Mouse (Mus musculus) cerebellum, adult 2 months (tissue): Measurements from ENCODE around the gene Peli1. TPM values are rescaled to one million over a fixed set of nuclear protein-coding genes. Genes with fewer than 3 reads are reported as not detected.
A peak's percentile ranks its signal among the peaks of the same experiment; 100 is the strongest.

Source experiments
- DNase-seq, 2 experiments: peaks; one replicate each; pipeline ENCODE4 v3.0.0; 2021
- H3K27ac ChIP-seq: fragments of 200-500 bp; 2 replicates; pipeline ENCODE4 v1.5.1; 2012; ENCODE audit warnings: low read length, control low read depth, inconsistent platforms; ENCODE audit not compliant: insufficient read depth
- H3K27me3 ChIP-seq: fragments of 200-500 bp; 2 replicates; pipeline ENCODE4 v1.6.1; 2012; ENCODE audit warnings: inconsistent platforms, mild to moderate bottlenecking, low read length, moderate library complexity; ENCODE audit not compliant: control insufficient read depth, insufficient read depth
- H3K4me1 ChIP-seq: fragments of 200-500 bp; 2 replicates; pipeline ENCODE4 v1.6.1; 2011; ENCODE audit warnings: low read length; ENCODE audit not compliant: control insufficient read depth, insufficient read depth
- H3K4me3 ChIP-seq: fragments of 200-500 bp; replicated peaks from 2 replicates; pipeline ENCODE3; 2011; ENCODE audit warnings: mild to moderate bottlenecking, low read depth, low read length, control low read depth; ENCODE audit not compliant: insufficient read depth
- CTCF ChIP-seq: fragments of 200-500 bp; IDR thresholded peaks from 2 replicates; pipeline ENCODE4 v1.5.1; 2011; ENCODE audit warnings: low read depth, mild to moderate bottlenecking, control low read depth, low read length, moderate library complexity, borderline replicate concordance; ENCODE audit not compliant: insufficient read depth
- POLR2A ChIP-seq: fragments of 200-500 bp; IDR thresholded peaks from 2 replicates; pipeline ENCODE4 v1.6.1; 2011; ENCODE audit warnings: low read length, control low read depth, borderline replicate concordance; ENCODE audit not compliant: insufficient read depth
- WGBS: fragments of 180-500 bp; shearing (Covaris S2); methylation state at CpG from one replicate; pipeline ENCODE4 v1.1.7; 2018; 5-methylcytosine and 5-hydroxymethylcytosine counted together
- polyA plus RNA-seq: library from polyadenylated mRNA; depleted of rRNA; stranded (reverse); fragments of >200 nt; gene quantifications from 2 replicates; pipeline ENCODE4 v1.2.3, GENCODE M21; 2012

Peli1 gene
- polyA plus RNA-seq, 1 experiment, result 23.7 TPM

GRCm38 (mm10) chr11:21139453-21139852, 48.4 kb downstream of the Peli1 start:
- no peaks in the 10 kb centered on the region for H3K4me1 ChIP-seq
- no peak overlapping the region for H3K27ac ChIP-seq
- DNase-seq, result no peak
- no peaks in the 10 kb centered on the region for H3K27me3 ChIP-seq
- TF ChIP-seq CTCF (no peak), POLR2A (no peak)
- 97% methylated on average over 1 of the region's 1 CpGs for WGBS
- no peak overlapping the region for H3K4me3 ChIP-seq

DNA sequence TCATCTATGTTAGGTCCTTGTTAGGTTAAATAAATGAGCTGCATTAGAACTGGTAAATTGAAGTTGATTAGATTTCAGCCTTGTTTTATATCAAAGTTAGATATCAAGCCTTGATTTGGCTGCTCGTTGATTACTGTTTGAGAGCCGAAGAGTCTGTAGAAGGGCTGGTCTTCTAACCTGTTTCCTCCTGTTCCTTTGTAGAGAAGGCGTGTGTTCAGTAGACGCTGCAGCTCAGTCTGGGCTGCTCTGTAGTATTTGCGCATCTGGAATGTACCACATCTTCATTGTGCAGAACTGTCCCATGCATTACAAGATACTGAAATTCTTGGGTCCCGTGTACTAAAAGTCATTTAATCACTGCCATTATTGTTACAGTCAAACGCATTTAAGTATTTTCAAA, 50.2 kb downstream of the Peli1 start:
- no peak for DNase-seq
- 93% methylated on average over 7 of the region's 7 CpGs for WGBS
- Histone ChIP-seq H3K4me1 (no peaks in the 10 kb centered on the region), H3K4me3 (no peak overlapping the region), H3K27ac (no peak overlapping the region), H3K27me3 (no peaks in the 10 kb centered on the region)
- TF ChIP-seq CTCF (no peak), POLR2A (no peak)

DNA sequence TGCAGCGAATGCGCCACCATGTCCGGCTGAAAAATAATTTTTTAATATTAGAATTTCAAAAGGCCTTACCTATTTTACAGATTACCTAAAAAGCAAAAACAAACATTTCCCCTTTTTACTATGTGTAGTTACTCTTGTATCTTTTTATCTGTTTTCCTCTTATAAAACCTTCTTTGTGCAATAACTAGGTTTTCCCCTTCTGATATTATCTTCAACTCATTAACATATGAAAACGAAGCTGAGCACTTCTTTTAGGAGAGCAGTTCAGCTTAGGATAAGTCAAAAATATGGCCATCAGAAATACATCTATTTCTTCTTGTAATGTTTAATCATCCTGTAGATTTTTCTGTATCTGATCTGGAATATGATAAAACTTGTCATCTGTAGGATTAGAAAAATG, 50.7 kb downstream of the Peli1 start:
- TF ChIP-seq CTCF (no peak), POLR2A (no peak)
- no peak for DNase-seq
- Histone ChIP-seq H3K4me3 (no peak overlapping the region), H3K27ac (no peak overlapping the region), H3K27me3 (no peaks in the 10 kb centered on the region), H3K4me1 (no peaks in the 10 kb centered on the region)
- WGBS, result 89% methylated on average over 4 of the region's 4 CpGs

DNA sequence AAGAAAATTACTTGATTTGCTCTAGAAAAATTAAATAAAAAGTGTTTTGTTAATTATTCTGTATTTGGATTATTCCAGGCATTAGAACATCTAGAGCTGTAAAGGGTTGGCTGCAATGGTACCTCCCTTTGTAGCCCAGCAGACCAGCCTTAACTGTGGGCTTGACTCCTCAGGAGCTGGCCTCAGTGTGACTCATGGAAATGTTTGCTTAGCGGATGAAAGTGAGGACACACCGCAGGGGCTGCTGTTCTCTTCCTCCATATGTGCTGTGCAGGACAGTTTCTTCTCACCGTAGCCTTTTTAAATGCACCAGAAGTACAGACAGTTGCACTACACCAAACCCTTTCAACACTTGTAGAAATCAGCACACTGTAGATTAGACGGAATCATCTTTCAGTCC, 58.4 kb downstream of the Peli1 start:
- Histone ChIP-seq H3K4me1 (0 out of 2 replicates have a peak, but pooled peaks cover 3% of the 10 kb centered on the region), H3K27ac (peak overlapping the region; percentile 24; the same call in 1 of the 2 replicates), H3K27me3 (no peaks in the 10 kb centered on the region), H3K4me3 (no peak overlapping the region)
- TF ChIP-seq CTCF, result no peak
- peak; percentile 23 to 27 for DNase-seq
- 48% methylated on average over 4 of the region's 4 CpGs for WGBS

DNA sequence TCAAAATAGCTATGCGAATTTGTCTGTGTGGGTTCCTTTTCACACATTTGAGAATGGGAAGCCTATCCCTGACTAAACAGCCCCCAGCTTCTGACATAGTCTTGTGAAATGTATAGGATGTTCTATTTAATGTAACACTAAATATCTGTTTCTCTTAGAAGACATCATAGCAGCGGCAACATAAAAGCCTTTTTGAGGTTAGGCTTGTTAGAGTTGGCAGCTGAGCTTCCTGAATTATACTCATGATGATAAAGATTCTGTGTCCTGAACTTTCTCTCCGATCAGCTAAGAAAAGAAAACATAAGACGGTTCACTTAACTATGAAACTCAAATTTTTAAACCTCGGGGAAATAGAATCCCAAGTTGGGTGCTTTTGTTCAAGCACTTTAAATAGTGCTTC, 59.2 kb downstream of the Peli1 start:
- WGBS, result 93% methylated on average over 5 of the region's 5 CpGs
- H3K4me1 ChIP-seq, result 0 out of 2 replicates have a peak, but pooled peaks cover 3% of the 10 kb centered on the region
- H3K4me3 ChIP-seq, result no peak overlapping the region
- DNase-seq, result no peak
- no peaks in the 10 kb centered on the region for H3K27me3 ChIP-seq
- H3K27ac ChIP-seq, result no peak overlapping the region
- no peak for TF ChIP-seq POLR2A
- TF ChIP-seq CTCF, result no peak

GRCm38 (mm10) chr11:21151672-21152071, 60.6 kb downstream of the Peli1 start:
- DNase-seq, result no peak
- 100% methylated on average over 1 of the region's 1 CpGs for WGBS
- Histone ChIP-seq H3K27ac (no peak overlapping the region), H3K27me3 (no peaks in the 10 kb centered on the region), H3K4me1 (0 out of 2 replicates have a peak, but pooled peaks cover 3% of the 10 kb centered on the region), H3K4me3 (no peak overlapping the region)
- TF ChIP-seq CTCF (no peak), POLR2A (no peak)

GRCm38 (mm10) chr11:21153111-21153510, 62.0 kb downstream of the Peli1 start:
- WGBS, result 89% methylated on average over 4 of the region's 4 CpGs
- DNase-seq, result no peak
- TF ChIP-seq POLR2A, result no peak
- TF ChIP-seq CTCF, result no peak
- Histone ChIP-seq H3K4me1 (0 out of 2 replicates have a peak, but pooled peaks cover 3% of the 10 kb centered on the region), H3K27ac (no peak overlapping the region), H3K27me3 (no peaks in the 10 kb centered on the region), H3K4me3 (no peak overlapping the region)

DNA sequence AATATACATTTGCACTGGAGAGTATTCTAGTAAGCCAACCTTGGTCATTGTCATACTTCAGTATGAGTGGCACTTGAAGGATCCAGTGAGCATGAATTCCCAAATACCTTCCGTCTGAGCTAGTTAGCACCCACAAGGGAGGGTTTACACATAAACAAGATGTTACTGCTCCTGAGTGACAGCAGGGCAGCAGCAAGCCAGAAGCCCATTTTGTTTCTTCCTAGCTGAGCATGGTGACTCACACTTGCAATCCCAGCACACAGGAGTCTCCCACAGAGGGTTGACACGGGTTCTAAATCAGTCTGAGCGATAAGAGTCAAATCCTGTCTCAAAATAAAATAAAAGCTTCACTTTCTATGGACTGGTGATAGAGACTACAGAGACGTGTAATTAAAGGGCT, 66.5 kb downstream of the Peli1 start:
- Histone ChIP-seq H3K4me1 (no peaks in the 10 kb centered on the region), H3K27me3 (no peaks in the 10 kb centered on the region), H3K27ac (no peak overlapping the region), H3K4me3 (no peak overlapping the region)
- 59% methylated on average over 4 of the region's 4 CpGs for WGBS
- no peak for TF ChIP-seq POLR2A
- no peak for TF ChIP-seq CTCF
- no peak for DNase-seq
